Mouse (Mus musculus) E14TG2a.4 (cell line): ENCODE data around the gene Rasgef1c.

Experiments
- H3K27me3 ChIP-seq: 2 replicates; pipeline ENCODE4 v1.6.1; 2014; ENCODE audit warnings: low read length, control low read depth; ENCODE audit not compliant: insufficient read depth
- H3K36me3 ChIP-seq: 2 replicates; pipeline ENCODE4 v1.6.1; 2014; ENCODE audit warnings: low read length, control low read depth; ENCODE audit not compliant: insufficient read depth
- H3K4me1 ChIP-seq: replicated peaks from 2 replicates; pipeline ENCODE4 v1.6.1; 2014; ENCODE audit warnings: low read depth, low read length, control low read depth
- H3K4me3 ChIP-seq: replicated peaks from 2 replicates; pipeline ENCODE4 v1.5.1; 2014; ENCODE audit warnings: mild to moderate bottlenecking, low read length
- H3K9me3 ChIP-seq: 2 replicates; pipeline ENCODE4 v1.6.1; 2014; ENCODE audit warnings: low read length, control low read depth
- CTCF ChIP-seq: conservative IDR thresholded peaks from 2 replicates; pipeline ENCODE4 v1.5.1; 2014; ENCODE audit warnings: low read length
- NANOG ChIP-seq: IDR thresholded peaks from 2 replicates; pipeline ENCODE4 v1.6.1; 2014; ENCODE audit warnings: borderline replicate concordance, low read length, mixed read lengths
- POU5F1 ChIP-seq: IDR thresholded peaks from 2 replicates; pipeline ENCODE4 v1.6.1; 2014; ENCODE audit warnings: low read length, borderline replicate concordance

Rasgef1c gene

DNA sequence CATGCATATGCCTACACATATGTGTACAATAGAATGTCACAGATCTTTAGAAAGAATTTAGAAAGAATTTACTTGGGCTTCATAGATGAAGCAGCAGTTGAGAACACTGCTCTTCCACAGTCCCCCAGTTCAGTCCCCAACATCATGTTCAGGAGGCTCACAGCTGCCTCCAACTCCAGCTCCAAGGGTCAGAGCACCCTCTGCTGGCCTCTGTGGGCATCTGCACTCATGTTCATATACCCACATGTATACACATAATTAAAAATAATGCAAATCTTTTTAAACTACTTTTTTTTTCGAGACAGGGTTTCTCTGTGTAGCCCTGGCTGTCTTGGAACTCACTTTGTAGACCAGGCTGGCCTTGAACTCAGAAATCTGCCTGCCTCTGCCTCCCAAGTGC, 73.0 kb downstream of the Rasgef1c start:
- Histone ChIP-seq H3K4me3 (no peak overlapping the region), H3K4me1 (no peaks in the 10 kb centered on the region), H3K36me3 (no peaks in the 10 kb centered on the region), H3K9me3 (no peaks in the 10 kb centered on the region), H3K27me3 (peaks cover 3% of the 10 kb centered on the region; the same call in 1 of the 2 replicates)
- TF ChIP-seq POU5F1 (no peak), CTCF (peak; percentile 38)

GRCm38 (mm10) chr11:49977963-49978568, 76.4 kb downstream of the Rasgef1c start:
- Histone ChIP-seq H3K4me3 (no peak overlapping the region), H3K27me3 (no peaks in the 10 kb centered on the region), H3K9me3 (no peaks in the 10 kb centered on the region), H3K36me3 (no peaks in the 10 kb centered on the region), H3K4me1 (no peaks in the 10 kb centered on the region)
- TF ChIP-seq POU5F1 = no peak
- TF ChIP-seq CTCF = no peak
- TF ChIP-seq NANOG = no peak

DNA sequence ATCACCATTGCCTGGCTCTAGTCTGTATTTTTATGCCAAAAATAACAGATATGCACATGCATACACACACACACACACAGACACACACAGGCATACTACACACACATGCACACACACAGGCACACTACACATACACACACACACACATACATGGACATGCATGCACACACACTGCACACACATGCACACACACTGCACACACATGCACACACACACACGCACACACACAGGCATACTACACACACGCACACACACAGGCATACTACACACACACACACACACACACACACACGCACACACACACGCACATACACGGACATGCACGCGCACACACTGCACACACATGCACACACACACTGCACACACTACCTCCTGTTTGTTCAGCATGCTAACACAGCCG, 77.3 kb downstream of the Rasgef1c start:
- H3K4me3 ChIP-seq = no peak overlapping the region
- no peaks in the 10 kb centered on the region for H3K9me3 ChIP-seq
- TF ChIP-seq POU5F1 (no peak), CTCF (no peak), NANOG (no peak)
- H3K27me3 ChIP-seq = peaks cover 3% of the 10 kb centered on the region; the same call in 1 of the 2 replicates
- H3K4me1 ChIP-seq = no peaks in the 10 kb centered on the region
- no peaks in the 10 kb centered on the region for H3K36me3 ChIP-seq

- Histone ChIP-seq H3K27me3 (peaks cover 3% of the 10 kb centered on the region; the same call in 1 of the 2 replicates), H3K36me3 (no peaks in the 10 kb centered on the region), H3K4me1 (no peaks in the 10 kb centered on the region), H3K9me3 (no peaks in the 10 kb centered on the region), H3K4me3 (no peak overlapping the region)
- TF ChIP-seq NANOG (no peak), CTCF (no peak), POU5F1 (no peak)
Measured at GRCm38 (mm10) chr11:49980681-49981235, 79.1 kb downstream of the Rasgef1c start.

DNA sequence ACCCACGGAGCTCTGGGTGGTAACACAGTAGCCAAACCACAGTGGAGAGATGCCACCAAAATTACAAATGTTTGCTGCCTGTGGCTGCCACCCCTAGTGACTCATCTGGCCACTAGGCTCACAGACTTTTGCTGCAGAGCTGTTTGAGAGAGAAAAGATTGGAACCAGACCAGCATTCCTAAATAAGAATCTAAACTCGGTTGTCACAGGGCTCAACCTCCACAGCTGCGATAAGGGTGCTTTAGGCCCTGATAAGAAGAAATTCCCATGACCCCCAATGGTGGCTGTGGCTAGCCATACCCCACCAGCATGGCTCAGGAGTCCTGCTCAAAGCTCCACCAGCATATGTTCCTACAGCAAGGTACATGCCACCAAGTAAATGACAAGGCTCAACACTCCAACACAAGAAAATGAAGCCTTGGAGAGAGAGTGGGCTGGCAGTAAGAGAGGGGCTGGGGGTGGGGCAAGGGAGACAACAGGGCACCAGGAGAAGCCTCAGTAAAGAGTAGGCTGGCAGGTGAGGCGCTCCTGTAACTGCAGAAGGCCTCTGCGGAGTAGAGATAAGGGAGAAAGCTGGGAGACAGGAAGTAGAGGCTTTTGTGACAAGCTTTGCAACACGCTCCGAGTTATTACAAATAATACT, 79.8 kb downstream of the Rasgef1c start:
- Histone ChIP-seq H3K4me1 (no peaks in the 10 kb centered on the region), H3K9me3 (no peaks in the 10 kb centered on the region), H3K27me3 (peaks cover 3% of the 10 kb centered on the region; the same call in 1 of the 2 replicates), H3K36me3 (no peaks in the 10 kb centered on the region), H3K4me3 (no peak overlapping the region)
- TF ChIP-seq POU5F1 (no peak), NANOG (no peak), CTCF (no peak)

- H3K27me3 ChIP-seq = peaks cover 3% of the 10 kb centered on the region; the same call in 1 of the 2 replicates
Measured at GRCm38 (mm10) chr11:49982094-49982493, 80.5 kb downstream of the Rasgef1c start.

GRCm38 (mm10) chr11:49982881-49983280, 81.2 kb downstream of the Rasgef1c start:
- Histone ChIP-seq H3K36me3 (no peaks in the 10 kb centered on the region), H3K27me3 (peaks cover 3% of the 10 kb centered on the region; the same call in 1 of the 2 replicates), H3K4me3 (no peak overlapping the region), H3K9me3 (no peaks in the 10 kb centered on the region), H3K4me1 (peaks cover 10% of the 10 kb centered on the region)
- no peak for TF ChIP-seq CTCF
- TF ChIP-seq POU5F1 = no peak
- TF ChIP-seq NANOG = no peak

More at GRCm38 (mm10) chr11:49982094-49982493, 80.5 kb downstream of the Rasgef1c start:
- Histone ChIP-seq H3K36me3 (no peaks in the 10 kb centered on the region), H3K4me3 (no peak overlapping the region), H3K9me3 (no peaks in the 10 kb centered on the region), H3K4me1 (peaks cover 3% of the 10 kb centered on the region; the same call in 1 of the 2 replicates)
- TF ChIP-seq NANOG (no peak), POU5F1 (no peak), CTCF (no peak)

DNA sequence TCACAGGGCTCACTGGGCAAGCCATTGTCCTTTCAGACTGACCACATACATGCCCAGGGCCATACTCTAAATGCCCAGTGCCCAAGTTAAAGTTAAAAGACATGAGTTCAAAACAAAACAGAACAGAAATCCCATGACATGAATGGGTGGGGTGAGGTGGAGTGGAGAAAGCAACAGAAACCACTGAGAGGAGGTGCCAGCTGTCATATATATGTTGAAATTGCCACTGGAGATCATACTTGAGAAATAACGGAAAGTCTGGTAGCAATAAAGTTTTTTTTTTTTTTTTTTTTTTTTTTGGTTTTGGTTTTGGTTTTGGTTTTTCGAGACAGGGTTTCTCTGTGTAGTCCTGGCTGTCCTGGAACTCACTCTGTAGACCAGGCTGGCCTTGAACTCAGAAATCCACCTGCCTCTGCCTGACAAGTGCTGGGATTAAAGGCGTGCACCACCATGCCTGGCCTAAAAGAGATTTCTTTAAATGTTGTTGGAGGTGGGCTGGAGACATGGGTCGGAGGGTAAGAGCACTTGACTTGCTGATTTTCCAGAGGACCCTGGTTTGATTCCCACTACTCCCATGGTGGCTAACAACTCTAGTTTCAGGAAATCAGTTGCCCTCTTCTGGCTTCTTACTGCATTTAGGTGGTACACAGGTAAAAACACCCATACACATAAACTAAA, 82.4 kb downstream of the Rasgef1c start:
- Histone ChIP-seq H3K9me3 (no peaks in the 10 kb centered on the region), H3K27me3 (peaks cover 3% of the 10 kb centered on the region; the same call in 1 of the 2 replicates), H3K36me3 (no peaks in the 10 kb centered on the region), H3K4me1 (peaks cover 11% of the 10 kb centered on the region), H3K4me3 (no peak overlapping the region)
- TF ChIP-seq POU5F1 (no peak), NANOG (no peak), CTCF (no peak)
